Mouse (Mus musculus): ENCODE data around the gene Usp35.

Usp35 gene

DNA sequence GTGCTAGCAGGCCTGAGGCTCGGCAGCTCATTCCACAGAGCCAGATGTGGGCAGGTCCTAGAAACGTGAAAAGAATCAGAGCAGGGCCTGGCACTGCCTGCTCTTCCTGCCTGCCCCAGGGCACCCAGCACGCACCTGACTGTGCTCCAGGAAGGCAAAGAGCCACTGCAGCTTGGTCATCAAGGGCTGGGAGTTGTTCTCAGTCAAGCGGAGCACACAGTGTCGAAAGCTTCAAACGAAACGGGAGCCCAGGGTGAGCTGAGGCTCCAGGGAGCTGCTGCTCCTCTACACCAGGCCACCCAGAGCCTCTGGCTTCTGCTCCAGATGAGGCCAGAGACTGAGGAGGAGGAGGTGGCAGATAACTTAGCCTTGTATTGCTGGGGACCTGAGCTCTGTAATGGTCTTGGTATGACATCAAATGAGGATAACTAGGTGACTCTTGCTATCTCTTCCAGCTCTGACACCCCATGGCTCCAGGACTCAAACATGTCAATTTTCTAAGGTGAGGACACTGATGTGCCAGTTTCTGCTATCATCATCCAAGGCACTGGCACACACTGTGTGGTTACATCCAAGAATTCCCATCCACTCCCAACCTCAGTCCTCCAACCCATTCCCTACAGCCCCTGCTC lies 18.3 kb downstream of the Usp35 start:
- DNase-seq (ENCODE audit: low spot score): no peak

GRCm38 (mm10) chr7:97312856-97313255 lies 19.0 kb downstream of the Usp35 start:
- no peak for DNase-seq (ENCODE audit: low spot score)

GRCm38 (mm10) chr7:97312196-97312595 lies 19.6 kb downstream of the Usp35 start:
- no peak for DNase-seq (ENCODE audit: low spot score)

DNA sequence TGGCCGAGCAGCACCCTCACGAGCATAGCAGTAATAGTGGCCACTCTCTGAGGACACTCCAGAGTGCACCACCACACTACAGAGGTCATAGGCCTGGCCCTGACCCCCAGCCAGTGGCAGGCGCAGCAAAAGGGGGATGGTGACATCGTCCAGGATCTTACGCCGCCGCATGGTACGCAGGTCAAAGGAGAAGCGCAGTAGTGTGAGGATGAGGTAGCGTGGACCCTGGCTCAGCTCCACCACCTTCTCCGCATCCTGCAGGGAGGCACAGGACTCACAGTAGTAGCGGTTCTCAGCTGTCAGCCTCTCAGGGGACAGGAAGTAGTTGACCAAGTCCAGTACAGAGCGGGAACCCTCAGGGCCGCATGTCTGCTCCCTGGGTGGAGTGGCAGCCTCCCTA lies 20.2 kb downstream of the Usp35 start:
- no peak for DNase-seq (ENCODE audit: low spot score)

DNA sequence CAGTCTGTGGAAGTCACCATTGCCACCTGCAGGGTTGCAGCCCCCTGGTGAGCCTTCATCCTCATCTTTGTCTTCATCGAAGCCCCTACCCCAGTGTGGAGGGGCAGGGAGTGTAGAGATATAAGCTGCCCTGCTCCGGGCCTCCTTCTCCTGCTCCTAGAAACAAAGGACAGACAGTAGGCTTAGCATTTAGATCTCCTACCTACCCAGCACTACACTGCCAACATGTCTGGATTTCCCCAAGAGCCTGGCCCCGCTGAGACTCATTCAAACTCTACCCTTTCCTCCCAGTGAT lies 21.5 kb downstream of the Usp35 start:
- no peak for DNase-seq (ENCODE audit: low spot score)

- DNase-seq (ENCODE audit: low spot score): no peak
Measured at GRCm38 (mm10) chr7:97309461-97310340, 22.1 kb downstream of the Usp35 start.

DNA sequence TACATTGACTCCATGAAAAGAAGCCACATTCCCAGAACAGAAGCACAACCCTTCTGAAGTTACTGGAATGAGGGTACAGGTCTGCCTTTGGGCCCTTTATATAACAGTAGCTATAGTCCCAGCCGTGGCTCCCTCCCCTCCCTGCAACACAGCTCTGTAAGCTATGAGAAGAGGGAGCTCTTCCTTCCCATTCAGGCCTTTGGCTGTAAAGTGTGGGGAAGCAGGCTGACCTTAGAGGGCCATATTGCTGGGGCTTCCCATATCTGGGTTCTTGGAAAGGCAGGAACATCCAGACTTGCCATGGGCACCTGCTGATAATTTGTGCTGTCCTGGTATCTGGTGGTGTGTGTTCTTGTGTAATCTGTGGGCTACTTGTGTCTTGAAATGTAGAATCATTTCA lies 24.3 kb downstream of the Usp35 start:
- no peak for DNase-seq (ENCODE audit: low spot score)

DNA sequence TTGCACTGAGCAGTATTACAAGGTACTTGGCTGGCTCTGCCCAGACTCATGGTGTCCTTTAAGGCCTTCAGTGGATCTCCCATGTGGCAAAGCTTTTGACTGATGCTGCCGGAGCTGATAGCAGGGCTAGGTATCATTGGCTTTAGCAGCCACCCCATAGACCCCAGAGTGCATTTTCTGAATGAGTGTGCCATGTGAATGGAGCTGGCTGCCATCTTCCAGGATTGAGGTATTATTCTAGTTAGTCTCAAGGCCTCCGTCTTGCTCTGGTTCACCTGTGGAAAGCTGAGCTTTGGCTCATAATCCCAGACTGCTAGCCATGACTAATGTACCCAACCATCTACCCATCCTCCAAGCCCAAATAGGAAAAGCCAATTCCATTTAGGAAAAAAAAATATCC lies 25.0 kb downstream of the Usp35 start:
- no peak for DNase-seq (ENCODE audit: low spot score)

DNA sequence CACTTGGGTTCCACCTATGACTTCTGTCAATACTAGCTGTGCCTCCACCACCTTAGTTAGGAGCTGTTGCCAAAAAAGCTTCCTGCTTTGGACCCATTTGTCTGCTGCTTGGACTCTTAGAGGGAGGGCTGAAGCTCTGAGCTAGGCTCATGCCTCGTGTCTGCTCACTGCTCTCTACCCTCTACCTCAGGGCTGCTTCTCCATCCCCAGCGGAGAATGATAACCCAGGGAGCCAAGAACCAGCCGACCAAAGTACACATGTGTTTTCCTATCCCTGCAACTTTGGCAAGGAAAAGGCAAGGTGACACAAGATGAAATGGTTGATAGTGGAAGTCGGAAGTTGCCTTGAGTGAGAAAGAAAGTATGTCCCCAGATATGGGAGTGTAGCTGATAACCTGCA lies 26.6 kb downstream of the Usp35 start:
- DNase-seq (ENCODE audit: low spot score): no peak

GRCm38 (mm10) chr7:97304471-97304870 lies 27.3 kb downstream of the Usp35 start:
- DNase-seq (ENCODE audit: low spot score): no peak

DNA sequence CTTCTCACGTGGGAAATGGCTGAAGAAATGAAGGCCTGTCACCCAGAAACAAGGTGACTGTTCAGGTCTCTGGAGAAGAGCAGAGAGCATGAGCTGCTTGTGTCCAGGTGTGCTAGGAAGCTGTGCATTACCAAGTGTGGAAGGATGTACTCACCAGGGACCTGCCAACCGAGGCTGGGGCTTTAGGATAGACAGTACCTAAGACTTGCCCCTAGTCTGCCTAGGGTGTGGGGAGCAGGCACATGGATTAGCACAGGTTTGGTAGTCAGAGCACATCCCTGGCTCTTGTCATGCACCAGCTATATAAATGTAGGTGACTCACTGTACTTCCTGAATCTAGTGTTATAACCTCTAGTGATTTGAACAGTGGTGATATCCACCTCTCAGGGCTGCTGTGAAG lies 28.2 kb downstream of the Usp35 start:
- no peak for DNase-seq (ENCODE audit: low spot score)

- DNase-seq (ENCODE audit: low spot score): no peak
Measured at GRCm38 (mm10) chr7:97302876-97303275, 28.9 kb downstream of the Usp35 start.

DNA sequence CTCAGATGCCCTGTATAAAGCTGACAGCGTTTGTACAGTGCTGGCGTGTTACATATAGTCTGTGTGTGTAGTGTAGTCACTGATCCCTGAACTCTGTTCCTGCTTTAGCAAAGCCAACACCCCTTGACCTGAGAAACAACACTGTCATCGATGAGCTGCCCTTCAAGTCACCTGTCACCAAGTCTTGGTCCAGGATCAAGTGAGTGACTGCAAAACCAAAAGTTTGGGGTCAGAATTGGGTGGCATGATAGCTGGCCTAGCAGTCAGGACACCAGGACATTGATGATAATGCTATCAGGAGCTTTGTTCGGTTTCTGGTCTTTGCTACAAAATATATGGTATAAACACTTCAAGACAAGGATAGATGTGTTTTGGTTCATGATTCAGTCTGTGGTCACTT lies 29.6 kb downstream of the Usp35 start:
- DNase-seq (ENCODE audit: low spot score): no peak

DNA sequence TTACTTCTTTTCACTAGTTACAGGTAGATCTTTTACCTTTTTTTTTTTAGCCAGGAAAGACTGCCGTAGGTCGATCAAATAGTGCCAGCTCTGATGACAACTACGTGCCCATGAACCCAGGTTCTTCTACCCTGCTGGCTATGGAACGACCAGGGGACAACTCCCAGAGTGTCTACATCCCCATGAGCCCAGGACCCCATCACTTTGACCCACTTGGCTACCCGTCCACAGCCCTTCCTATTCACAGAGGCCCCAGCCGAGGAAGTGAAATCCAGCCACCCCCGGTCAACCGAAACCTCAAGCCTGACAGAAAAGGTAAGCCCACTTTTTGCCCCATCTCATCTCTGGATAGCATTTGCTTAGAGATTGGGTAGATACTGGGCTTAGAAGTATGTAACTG lies 30.5 kb downstream of the Usp35 start:
- DNase-seq (ENCODE audit: low spot score): no peak

DNA sequence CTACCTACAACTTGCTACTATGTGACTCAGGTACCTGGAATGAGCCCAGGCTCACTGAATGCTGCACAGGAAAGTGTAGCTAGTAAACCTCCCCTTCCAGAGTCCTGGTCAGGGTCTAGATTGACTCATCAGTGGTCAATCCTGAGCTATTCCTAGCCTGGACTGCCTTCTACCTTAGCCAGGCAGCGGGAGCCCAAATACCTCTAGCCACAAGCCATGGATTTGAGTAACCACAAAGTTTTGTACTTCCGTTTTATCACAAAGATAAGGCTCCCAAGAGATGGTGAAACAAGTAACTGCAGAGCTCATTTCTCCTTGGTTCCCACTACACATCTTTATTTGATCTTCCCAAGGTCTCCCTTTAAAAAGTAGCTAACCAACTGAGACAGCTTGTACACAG lies 30.9 kb downstream of the Usp35 start:
- no peak for DNase-seq (ENCODE audit: low spot score)

DNA sequence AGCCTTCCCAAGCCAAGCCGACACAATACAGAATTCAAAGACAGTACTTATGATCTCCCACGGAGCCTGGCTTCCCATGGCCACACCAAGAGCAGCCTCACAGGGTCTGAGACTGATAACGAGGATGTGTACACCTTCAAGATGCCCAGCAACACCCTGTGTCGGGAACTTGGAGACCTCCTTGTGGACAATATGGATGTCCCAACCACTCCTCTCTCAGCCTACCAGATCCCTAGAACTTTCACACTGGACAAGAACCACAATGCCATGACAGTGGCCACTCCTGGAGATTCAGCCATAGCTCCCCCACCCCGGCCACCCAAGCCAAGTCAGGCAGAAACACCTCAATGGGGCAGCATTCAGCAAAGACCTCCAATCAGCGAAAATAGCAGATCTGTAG lies 32.9 kb downstream of the Usp35 start:
- DNase-seq (ENCODE audit: low spot score): no peak

GRCm38 (mm10) chr7:97298279-97298678 lies 33.5 kb downstream of the Usp35 start:
- no peak for DNase-seq (ENCODE audit: low spot score)

DNA sequence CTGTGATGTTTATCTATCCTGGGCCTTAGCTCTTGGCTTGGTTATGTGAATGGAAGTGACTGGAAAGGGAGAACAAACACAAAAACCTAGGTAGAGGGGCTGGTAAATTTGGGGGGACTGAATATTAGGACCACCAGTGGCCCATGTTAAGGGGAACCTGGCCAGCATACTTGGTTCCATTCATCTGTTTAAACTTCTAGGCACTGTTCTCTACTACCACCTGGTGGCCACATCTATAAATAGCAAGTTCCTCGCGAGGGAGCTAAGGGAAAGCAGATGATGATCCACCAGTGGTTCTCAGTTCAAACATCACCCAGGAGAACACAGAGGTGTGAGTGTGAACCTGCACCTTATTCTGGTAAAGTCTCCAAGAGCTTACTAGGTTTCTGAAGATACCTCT lies 34.4 kb downstream of the Usp35 start:
- DNase-seq (ENCODE audit: low spot score): no peak

DNA sequence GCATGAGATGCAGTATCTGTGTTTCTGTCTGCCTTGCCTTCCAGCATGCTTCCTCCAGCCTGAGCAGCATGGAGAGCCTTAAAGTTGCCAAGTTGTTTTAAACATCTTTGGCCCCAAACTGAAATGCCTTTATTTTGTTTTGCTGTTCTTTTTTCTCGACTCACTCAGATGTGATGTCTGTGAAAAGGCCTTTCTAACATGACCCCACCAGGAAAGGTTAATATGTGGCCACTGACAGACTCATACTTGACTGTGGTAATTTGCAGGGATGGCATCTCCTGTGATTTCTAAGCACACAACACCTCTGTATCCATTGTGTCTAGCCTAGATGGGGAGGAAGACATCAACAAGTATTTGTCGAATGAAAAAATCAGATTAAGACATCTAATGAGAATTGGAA lies 34.8 kb downstream of the Usp35 start:
- DNase-seq (ENCODE audit: low spot score): no peak

DNA sequence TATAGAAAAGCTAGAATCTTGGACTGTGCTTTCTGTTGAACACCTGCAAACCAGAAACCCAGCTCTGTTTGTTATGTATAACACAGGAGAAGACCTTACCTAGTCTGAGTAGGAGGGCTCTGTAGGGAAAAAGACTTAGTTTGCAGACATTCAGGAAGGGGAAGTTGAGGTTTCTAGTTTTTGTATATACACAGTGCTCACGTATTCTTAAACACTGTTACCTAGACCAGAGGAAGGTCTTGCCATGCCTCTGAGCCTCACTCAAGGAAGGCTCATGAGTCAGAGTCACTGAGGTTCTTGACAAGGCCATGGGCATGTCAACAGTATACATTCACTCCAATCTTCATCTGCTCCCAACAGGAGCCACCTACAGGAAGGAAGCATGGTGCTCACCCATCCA lies 60.8 kb downstream of the Usp35 start:
- no peak for DNase-seq (ENCODE audit: low spot score)

DNA sequence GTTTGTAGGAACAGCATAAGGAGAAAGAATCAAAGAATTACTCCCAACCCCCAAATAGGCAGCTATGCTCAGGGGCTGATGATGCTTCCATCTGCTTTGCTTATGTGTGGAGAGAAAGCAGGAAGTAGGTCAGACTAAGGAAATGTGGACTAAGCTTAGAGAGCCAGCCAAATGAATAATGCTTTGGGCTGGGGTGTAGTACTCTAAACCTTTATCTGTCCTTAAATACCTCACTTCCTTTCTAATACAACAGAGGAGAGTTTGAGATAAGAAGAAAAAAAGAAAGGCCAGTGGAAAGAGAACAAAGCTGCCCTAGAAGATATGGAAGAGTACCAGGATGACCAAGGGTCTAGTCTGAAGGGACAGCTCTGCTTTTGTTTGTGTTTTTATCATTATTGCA lies 61.5 kb downstream of the Usp35 start:
- no peak for DNase-seq (ENCODE audit: low spot score)

- no peak for DNase-seq (ENCODE audit: low spot score)
Measured at GRCm38 (mm10) chr7:97262541-97262940, 69.3 kb downstream of the Usp35 start.
